Mouse (Mus musculus) hematopoietic stem cell, adult 5-6 weeks (primary cell): ENCODE measurements around the gene Slc2a5. TPM values are rescaled to one million over a fixed set of nuclear protein-coding genes. Genes with fewer than 3 reads are reported as not detected.

Experiments used
- ATAC-seq, 2 experiments: fragments of 125-278 bp in 1 of 2; replicated peaks in 1 of 2; 2 replicates each; pipeline ENCODE4 v1.8.0; 2016 to 2017; ENCODE audit warnings: inconsistent platforms in 2 of 2, mild to moderate bottlenecking in 2 of 2, moderate number of reproducible peaks in 2 of 2, low read depth in 1 of 2, moderate TSS enrichment in 1 of 2; ENCODE audit not compliant: low FRiP score in 2 of 2, poor library complexity in 2 of 2, severe bottlenecking in 2 of 2, insufficient read depth in 1 of 2, low TSS enrichment in 1 of 2
- total RNA-seq: library from RNA; stranded (forward); fragments of 172-1452, 232-1000 nt; gene quantifications from 2 replicates; pipeline ENCODE4 v1.2.3, GENCODE M21; 2017

Gene Slc2a5
- total RNA-seq, 1 experiment from 2014 or later: not detected

- ATAC-seq: no peak
Measured at GRCm38 (mm10) chr4:150128571-150128970, 9.5 kb downstream of the Slc2a5 start.

- ATAC-seq: no peak
Measured at GRCm38 (mm10) chr4:150130661-150131060, 11.6 kb downstream of the Slc2a5 start.

GRCm38 (mm10) chr4:150132692-150133271 lies 13.7 kb downstream of the Slc2a5 start:
- ATAC-seq: peak in 1 of 2 experiments; percentile 50; a peak in 1 of 4 replicates

GRCm38 (mm10) chr4:150135254-150135653 lies 16.2 kb downstream of the Slc2a5 start:
- no peak for ATAC-seq

GRCm38 (mm10) chr4:150136693-150137092 lies 17.6 kb downstream of the Slc2a5 start:
- ATAC-seq: peak; percentile 70 to 72

GRCm38 (mm10) chr4:150137368-150138083 lies 18.4 kb downstream of the Slc2a5 start:
- ATAC-seq: no peak

- ATAC-seq: peak; percentile 75 to 80
Measured at GRCm38 (mm10) chr4:150138084-150138543, 19.0 kb downstream of the Slc2a5 start.

- no peak for ATAC-seq
Measured at GRCm38 (mm10) chr4:150139090-150139489, 20.0 kb downstream of the Slc2a5 start.

GRCm38 (mm10) chr4:150140346-150140745 lies 21.3 kb downstream of the Slc2a5 start:
- ATAC-seq: no peak

GRCm38 (mm10) chr4:150144242-150144641 lies 25.2 kb downstream of the Slc2a5 start:
- ATAC-seq: no peak

GRCm38 (mm10) chr4:150146286-150146685 lies 27.2 kb downstream of the Slc2a5 start:
- no peak for ATAC-seq

GRCm38 (mm10) chr4:150151045-150151444 lies 32.0 kb downstream of the Slc2a5 start:
- no peak for ATAC-seq

- ATAC-seq: no peak
Measured at GRCm38 (mm10) chr4:150152483-150152882, 33.4 kb downstream of the Slc2a5 start.

GRCm38 (mm10) chr4:150155301-150155700 lies 36.2 kb downstream of the Slc2a5 start:
- no peak for ATAC-seq

GRCm38 (mm10) chr4:150155731-150156130 lies 36.6 kb downstream of the Slc2a5 start:
- ATAC-seq: 0 out of 4 replicates have a peak, but pooled peaks of 1 of the 2 experiments have one; percentile 42

GRCm38 (mm10) chr4:150157348-150157882 lies 38.3 kb downstream of the Slc2a5 start:
- ATAC-seq: no peak

- no peak for ATAC-seq
Measured at GRCm38 (mm10) chr4:150159458-150159857, 40.4 kb downstream of the Slc2a5 start.

- no peak for ATAC-seq
Measured at GRCm38 (mm10) chr4:150162561-150163169, 43.6 kb downstream of the Slc2a5 start.
